In genomic region chr11:4219317-4219751, GRCm38 (mm10) we compare ENCODE assay signal across 8 mouse cellular contexts. TPM values are rescaled to one million over a fixed set of nuclear protein-coding genes. Genes with fewer than 3 reads are reported as not detected.
DNase-seq lines count a peak whose midpoint lies in the region; ATAC-seq lines count a peak whose summit lies in the region.

No protein-coding gene starts in this region.

- no peak overlapping the region for H3K4me3 ChIP-seq in hindbrain, embryonic 11.5 days (ENCODE audit: low read depth, low read length)
- no peak overlapping the region for H3K4me3 ChIP-seq in hindbrain, embryonic 12.5 days
- H3K4me3 ChIP-seq in embryonic facial prominence, embryonic 15.5 days (replicated peaks): peak overlapping the region; percentile 53; the same call in 1 of the 2 replicates

- peaks cover 2% of the 10 kb centered on the region; the same call in 1 of the 2 replicates for H3K4me1 ChIP-seq in hindbrain, embryonic 11.5 days (replicated peaks; ENCODE audit: control insufficient read depth, insufficient read depth, low read length)
- peaks cover 4% of the 10 kb centered on the region; the same call in 1 of the 2 replicates for H3K4me1 ChIP-seq in hindbrain, embryonic 12.5 days
- H3K4me1 ChIP-seq in embryonic facial prominence, embryonic 15.5 days: peaks cover 25% of the 10 kb centered on the region

- ATAC-seq in hindbrain, embryonic 11.5 days (ENCODE audit: low FRiP score): no peak
- no peak for ATAC-seq in hindbrain, embryonic 12.5 days (ENCODE audit: low FRiP score)
- no peak for ATAC-seq in embryonic facial prominence, embryonic 15.5 days (ENCODE audit: insufficient number of reproducible peaks, low FRiP score, low TSS enrichment, low read depth)

- no peaks in the 10 kb centered on the region for H3K9me3 ChIP-seq in hindbrain, embryonic 11.5 days (ENCODE audit: control insufficient read depth, low read length)
- H3K9me3 ChIP-seq in hindbrain, embryonic 12.5 days (replicated peaks): no peaks in the 10 kb centered on the region
- no peaks in the 10 kb centered on the region for H3K9me3 ChIP-seq in embryonic facial prominence, embryonic 15.5 days (replicated peaks)

- intact Hi-C loops in left cerebral cortex, postnatal 14 days (cut with DNase I): loop anchor here (1.0 kb wide), 1 partner anchor 84 kb away; the partner anchor contains the start of gene Rnf215

- peak; percentile 56 for DNase-seq in hindbrain, embryonic 11.5 days (ENCODE audit: low spot score)
- peak; percentile 87 for DNase-seq in adrenal gland, adult 2 months
- peak; percentile 81 for DNase-seq in induced T-regulatory cell, adult 2 months (ENCODE audit: low read depth)
- DNase-seq in left cerebral cortex, postnatal 14 days (ENCODE audit: low spot score in 2 of 2): peak; percentile 69 to 84
- DNase-seq in naive thymus-derived CD4-positive, alpha-beta T cell, adult 2 months (ENCODE audit: low read depth): peak; percentile 62
- DNase-seq in yolk sac, embryonic 10.5 days (ENCODE audit: low spot score): peak; percentile 67

- H3K27me3 ChIP-seq in hindbrain, embryonic 11.5 days (ENCODE audit: control insufficient read depth, insufficient read depth, low read length): peaks cover 8% of the 10 kb centered on the region
- H3K27me3 ChIP-seq in hindbrain, embryonic 12.5 days: peaks cover 25% of the 10 kb centered on the region
- H3K27me3 ChIP-seq in embryonic facial prominence, embryonic 15.5 days: no peaks in the 10 kb centered on the region

- no peak overlapping the region for H3K4me2 ChIP-seq in hindbrain, embryonic 11.5 days (replicated peaks; ENCODE audit: low read depth, low read length)
- H3K4me2 ChIP-seq in hindbrain, embryonic 12.5 days (replicated peaks): no peak overlapping the region
- H3K4me2 ChIP-seq in embryonic facial prominence, embryonic 15.5 days (replicated peaks): peak overlapping the region; percentile 94

- H3K27ac ChIP-seq in hindbrain, embryonic 11.5 days (ENCODE audit: low read depth, low read length): no peak overlapping the region
- no peak overlapping the region for H3K27ac ChIP-seq in hindbrain, embryonic 12.5 days
- 0 out of 2 replicates have a peak overlapping the region, but pooled peaks have one; percentile 23 for H3K27ac ChIP-seq in embryonic facial prominence, embryonic 15.5 days (replicated peaks)

- WGBS in hindbrain, embryonic 11.5 days: 17% methylated on average over 2 of the region's 2 CpGs
- 16% methylated on average over 2 of the region's 2 CpGs for WGBS in hindbrain, embryonic 12.5 days
- WGBS in embryonic facial prominence, embryonic 15.5 days: 9% methylated on average over 2 of the region's 2 CpGs

- no peak overlapping the region for H3K9ac ChIP-seq in hindbrain, embryonic 11.5 days (ENCODE audit: low read depth, low read length)
- H3K9ac ChIP-seq in hindbrain, embryonic 12.5 days: no peak overlapping the region
- H3K9ac ChIP-seq in embryonic facial prominence, embryonic 15.5 days: no peak overlapping the region

- no peaks in the 10 kb centered on the region for H3K36me3 ChIP-seq in hindbrain, embryonic 11.5 days (ENCODE audit: control insufficient read depth, insufficient read depth, low read length)
- peaks cover 10% of the 10 kb centered on the region for H3K36me3 ChIP-seq in hindbrain, embryonic 12.5 days
- peaks cover 19% of the 10 kb centered on the region; the same call in 1 of the 2 replicates for H3K36me3 ChIP-seq in embryonic facial prominence, embryonic 15.5 days

RNA-seq across cellular contexts. Expression of gene Castor1, which starts 1.3 kb away (rescaled TPM):
- 2.1 and 3.4 TPM in 2 replicates for polyA plus RNA-seq in hindbrain, embryonic 11.5 days (2014; fragmentation: Nextera tagmentation; extraction: Ambion mirVana)
- polyA plus RNA-seq in hindbrain, embryonic 12.5 days (2016; fragmentation: Nextera tagmentation; extraction: Ambion mirVana): 3.1 and 3.6 TPM in 2 replicates
- total RNA-seq in adrenal gland, adult 2 months (2021): 1 to 10 TPM; 3.5 to 4.1 TPM
- 11.6 and 14.6 TPM in 2 replicates for polyA plus RNA-seq in adrenal gland, adult 2 months (2012; rRNA removed)
- 13.1 and 14.0 TPM in 2 replicates for polyA plus RNA-seq in embryonic facial prominence, embryonic 15.5 days (2015; fragmentation: Nextera tagmentation; extraction: Ambion mirVana)
- total RNA-seq in left cerebral cortex, postnatal 14 days (2021): 1 to 10 TPM; 4.3 to 4.9 TPM

RNA-seq across cellular contexts. Expression of gene Osm, which starts 16.9 kb away (rescaled TPM):
- not detected in 2 replicates for polyA plus RNA-seq in hindbrain, embryonic 11.5 days (2014; fragmentation: Nextera tagmentation; extraction: Ambion mirVana)
- not detected in 2 replicates for polyA plus RNA-seq in hindbrain, embryonic 12.5 days (2016; fragmentation: Nextera tagmentation; extraction: Ambion mirVana)
- under 1 TPM in 1 of 2 experiments, not detected in 1; 0.45 TPM for total RNA-seq in adrenal gland, adult 2 months (2021)
- polyA plus RNA-seq in adrenal gland, adult 2 months (2012; rRNA removed): 0.13 and 0.17 TPM in 2 replicates
- polyA plus RNA-seq in embryonic facial prominence, embryonic 15.5 days (2015; fragmentation: Nextera tagmentation; extraction: Ambion mirVana): 0.20 and 0.21 TPM in 2 replicates
- total RNA-seq in left cerebral cortex, postnatal 14 days (2021): not detected

RNA-seq across cellular contexts. Expression of gene Tbc1d10a, which starts 32.7 kb away (rescaled TPM):
- 13.8 and 17.6 TPM in 2 replicates for polyA plus RNA-seq in hindbrain, embryonic 11.5 days (2014; fragmentation: Nextera tagmentation; extraction: Ambion mirVana)
- 28.5 and 29.2 TPM in 2 replicates for polyA plus RNA-seq in hindbrain, embryonic 12.5 days (2016; fragmentation: Nextera tagmentation; extraction: Ambion mirVana)
- total RNA-seq in adrenal gland, adult 2 months (2021): 10 to 100 TPM; 13.7 to 16.2 TPM
- 35.3 and 38.3 TPM in 2 replicates for polyA plus RNA-seq in adrenal gland, adult 2 months (2012; rRNA removed)
- polyA plus RNA-seq in embryonic facial prominence, embryonic 15.5 days (2015; fragmentation: Nextera tagmentation; extraction: Ambion mirVana): 56.1 and 56.2 TPM in 2 replicates
- total RNA-seq in left cerebral cortex, postnatal 14 days (2021): 10 to 100 TPM; 32.9 to 33.2 TPM

RNA-seq across cellular contexts. Expression of gene Lif, which starts 38.0 kb away (rescaled TPM):
- not detected in 2 replicates for polyA plus RNA-seq in hindbrain, embryonic 11.5 days (2014; fragmentation: Nextera tagmentation; extraction: Ambion mirVana)
- not detected in 2 replicates for polyA plus RNA-seq in hindbrain, embryonic 12.5 days (2016; fragmentation: Nextera tagmentation; extraction: Ambion mirVana)
- total RNA-seq in adrenal gland, adult 2 months (2021): under 1 TPM; 0.06 to 0.24 TPM
- 0.43 and 1.0 TPM in 2 replicates for polyA plus RNA-seq in adrenal gland, adult 2 months (2012; rRNA removed)
- polyA plus RNA-seq in embryonic facial prominence, embryonic 15.5 days (2015; fragmentation: Nextera tagmentation; extraction: Ambion mirVana): 0.32 and 0.67 TPM in 2 replicates
- total RNA-seq in left cerebral cortex, postnatal 14 days (2021): under 1 TPM; 0.15 to 0.59 TPM

RNA-seq across cellular contexts. Expression of gene Sf3a1, which starts 59.2 kb away (rescaled TPM):
- 80.7 and 81.1 TPM in 2 replicates for polyA plus RNA-seq in hindbrain, embryonic 11.5 days (2014; fragmentation: Nextera tagmentation; extraction: Ambion mirVana)
- polyA plus RNA-seq in hindbrain, embryonic 12.5 days (2016; fragmentation: Nextera tagmentation; extraction: Ambion mirVana): 72.0 and 77.6 TPM in 2 replicates
- total RNA-seq in adrenal gland, adult 2 months (2021): 10 to 100 TPM; 47.0 to 52.5 TPM
- 36.4 and 39.8 TPM in 2 replicates for polyA plus RNA-seq in adrenal gland, adult 2 months (2012; rRNA removed)
- 50.5 and 57.7 TPM in 2 replicates for polyA plus RNA-seq in embryonic facial prominence, embryonic 15.5 days (2015; fragmentation: Nextera tagmentation; extraction: Ambion mirVana)
- 10 to 100 TPM; 68.8 to 78.6 TPM for total RNA-seq in left cerebral cortex, postnatal 14 days (2021)
